8 mouse cellular contexts compared by ENCODE assay signal in the genomic region with DNA sequence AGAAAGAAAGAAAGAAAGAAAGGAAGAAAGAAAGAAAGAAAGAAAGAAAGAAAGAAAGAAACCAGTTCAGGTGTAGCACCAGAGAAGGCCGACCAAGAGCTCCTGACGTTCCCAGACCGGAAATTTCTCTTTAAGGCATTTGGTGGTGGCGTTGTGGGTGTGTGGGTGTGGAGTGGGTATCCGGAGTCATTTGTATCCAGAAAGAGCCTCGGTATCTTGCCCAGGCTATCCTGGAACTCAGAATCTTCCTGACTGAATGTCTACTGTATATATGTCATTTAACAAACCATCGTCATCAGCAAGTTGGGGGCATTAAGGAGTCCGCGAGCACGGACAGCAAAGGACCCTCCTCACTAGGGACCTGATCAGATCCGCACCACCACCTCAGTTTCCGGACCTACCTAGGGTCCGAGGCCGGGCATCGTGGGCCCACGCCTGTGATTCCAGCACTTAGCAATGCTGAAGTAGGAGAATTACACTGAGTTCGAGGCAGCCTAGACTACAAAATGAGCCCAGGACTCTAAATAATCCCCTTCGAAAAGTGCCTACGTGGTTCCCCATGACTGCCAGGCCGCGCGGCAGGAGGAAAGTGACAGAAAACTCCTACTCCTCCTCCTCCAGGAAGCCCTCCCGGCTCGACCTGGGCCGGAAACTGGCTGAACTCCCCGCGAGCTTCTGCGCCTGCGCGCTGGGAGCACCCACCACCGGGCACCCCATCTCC. TPM values are rescaled to one million over a fixed set of nuclear protein-coding genes. Genes with fewer than 3 reads are reported as not detected.
DNase-seq lines count a peak whose midpoint lies in the region; ATAC-seq lines count a peak whose summit lies in the region.

No protein-coding gene starts in this region.

- H3K4me3 ChIP-seq in neural tube, embryonic 11.5 days (ENCODE audit: low read depth, low read length) = peak overlapping the region; percentile 85
- peak overlapping the region; percentile 84 for H3K4me3 ChIP-seq in limb, embryonic 13.5 days
- peak overlapping the region; percentile 95 for H3K4me3 ChIP-seq in stomach, embryonic 15.5 days (replicated peaks)

- H3K36me3 ChIP-seq in neural tube, embryonic 11.5 days (ENCODE audit: control insufficient read depth, insufficient read depth, low read length) = peaks cover 3% of the 10 kb centered on the region; the same call in 1 of the 2 replicates
- H3K36me3 ChIP-seq in limb, embryonic 13.5 days = peaks cover 10% of the 10 kb centered on the region
- H3K36me3 ChIP-seq in stomach, embryonic 15.5 days = peaks cover 3% of the 10 kb centered on the region; the same call in 1 of the 2 replicates

- no peak for ATAC-seq in CD4-positive, CD25-positive, alpha-beta regulatory T cell, adult 4 months
- ATAC-seq in neural tube, embryonic 11.5 days (ENCODE audit: insufficient read depth, low FRiP score, low TSS enrichment) = no peak
- ATAC-seq in limb, embryonic 13.5 days (ENCODE audit: low FRiP score, low read depth) = no peak
- no peak; the same call in 1 of the 2 replicates for ATAC-seq in stomach, embryonic 15.5 days (ENCODE audit: insufficient read depth, low FRiP score, low read depth)

- peak overlapping the region; percentile 89 for H3K4me2 ChIP-seq in neural tube, embryonic 11.5 days (ENCODE audit: low read depth)
- H3K4me2 ChIP-seq in limb, embryonic 13.5 days (replicated peaks) = peak overlapping the region; percentile 94
- peak overlapping the region; percentile 89 for H3K4me2 ChIP-seq in stomach, embryonic 15.5 days

- WGBS in neural tube, embryonic 11.5 days = 7% methylated on average over 31 of the region's 31 CpGs
- 5% methylated on average over 31 of the region's 31 CpGs for WGBS in limb, embryonic 13.5 days
- WGBS in stomach, embryonic 15.5 days = 4% methylated on average over 31 of the region's 31 CpGs

- H3K4me1 ChIP-seq in neural tube, embryonic 11.5 days (ENCODE audit: control insufficient read depth, insufficient read depth, low read length) = peaks cover 16% of the 10 kb centered on the region; the same call in 1 of the 2 replicates
- H3K4me1 ChIP-seq in limb, embryonic 13.5 days = peaks cover 27% of the 10 kb centered on the region
- peaks cover 24% of the 10 kb centered on the region for H3K4me1 ChIP-seq in stomach, embryonic 15.5 days

- peak overlapping the region; percentile 62 for H3K27ac ChIP-seq in neural tube, embryonic 11.5 days (ENCODE audit: low read depth, low read length)
- peak overlapping the region; percentile 87; the same call in 1 of the 2 replicates for H3K27ac ChIP-seq in limb, embryonic 13.5 days
- peak overlapping the region; percentile 78 for H3K27ac ChIP-seq in stomach, embryonic 15.5 days

- H3K9me3 ChIP-seq in neural tube, embryonic 11.5 days (ENCODE audit: control insufficient read depth, low read length) = no peaks in the 10 kb centered on the region
- no peaks in the 10 kb centered on the region for H3K9me3 ChIP-seq in limb, embryonic 13.5 days
- H3K9me3 ChIP-seq in stomach, embryonic 15.5 days = no peaks in the 10 kb centered on the region

- no peaks in the 10 kb centered on the region for H3K27me3 ChIP-seq in neural tube, embryonic 11.5 days (ENCODE audit: control insufficient read depth, insufficient read depth, low read length)
- H3K27me3 ChIP-seq in limb, embryonic 13.5 days = no peaks in the 10 kb centered on the region; the same call in 1 of the 2 replicates
- H3K27me3 ChIP-seq in stomach, embryonic 15.5 days (replicated peaks) = no peaks in the 10 kb centered on the region

- peak; percentile 45 for DNase-seq in CD4-positive, CD25-positive, alpha-beta regulatory T cell, adult 2 months (ENCODE audit: low read depth, low spot score)
- DNase-seq in neural tube, embryonic 11.5 days (ENCODE audit: low spot score) = no peak
- no peak for DNase-seq in neural tube, embryonic 10.5 days (ENCODE audit: extremely low spot score, low spot score)
- DNase-seq in urinary bladder, adult 2 months (ENCODE audit: low spot score) = no peak
- no peak for DNase-seq in ovary, postnatal 36 days (ENCODE audit: low spot score)

- H3K9ac ChIP-seq in neural tube, embryonic 11.5 days (ENCODE audit: low read length) = peak overlapping the region; percentile 84
- H3K9ac ChIP-seq in limb, embryonic 13.5 days = peak overlapping the region; percentile 84
- peak overlapping the region; percentile 74 for H3K9ac ChIP-seq in stomach, embryonic 15.5 days

RNA-seq across cellular contexts. Expression of gene Ccdc124, which starts 0.9 kb away (rescaled TPM):
- polyA plus RNA-seq in CD4-positive, CD25-positive, alpha-beta regulatory T cell, adult 4 months (2017; shearing (Covaris generic)) = 10 to 100 TPM; 61.0 to 62.7 TPM
- 152 and 155 TPM in 2 replicates for polyA plus RNA-seq in neural tube, embryonic 11.5 days (2014; fragmentation: Nextera tagmentation; extraction: Ambion mirVana)
- 113 and 117 TPM in 2 replicates for polyA plus RNA-seq in limb, embryonic 13.5 days (2015; fragmentation: Nextera tagmentation; extraction: Ambion mirVana)
- 90.9 and 91.3 TPM in 2 replicates for polyA plus RNA-seq in stomach, embryonic 15.5 days (2015; fragmentation: Nextera tagmentation; extraction: Ambion mirVana)
- 70.9 and 74.6 TPM in 2 replicates for polyA plus RNA-seq in urinary bladder, adult 2 months (2012; rRNA removed)

RNA-seq across cellular contexts. Expression of gene Kcnn1, which starts 9.7 kb away (rescaled TPM):
- polyA plus RNA-seq in CD4-positive, CD25-positive, alpha-beta regulatory T cell, adult 4 months (2017; shearing (Covaris generic)) = not detected
- polyA plus RNA-seq in neural tube, embryonic 11.5 days (2014; fragmentation: Nextera tagmentation; extraction: Ambion mirVana) = 14.0 and 14.1 TPM in 2 replicates
- polyA plus RNA-seq in limb, embryonic 13.5 days (2015; fragmentation: Nextera tagmentation; extraction: Ambion mirVana) = 2.9 and 4.3 TPM in 2 replicates
- 1.5 and 2.1 TPM in 2 replicates for polyA plus RNA-seq in stomach, embryonic 15.5 days (2015; fragmentation: Nextera tagmentation; extraction: Ambion mirVana)
- polyA plus RNA-seq in urinary bladder, adult 2 months (2012; rRNA removed) = 5.5 and 5.6 TPM in 2 replicates

RNA-seq across cellular contexts. Expression of gene Slc5a5, which starts 19.8 kb away (rescaled TPM):
- not detected for polyA plus RNA-seq in CD4-positive, CD25-positive, alpha-beta regulatory T cell, adult 4 months (2017; shearing (Covaris generic))
- 0.87 and 1.1 TPM in 2 replicates for polyA plus RNA-seq in neural tube, embryonic 11.5 days (2014; fragmentation: Nextera tagmentation; extraction: Ambion mirVana)
- polyA plus RNA-seq in limb, embryonic 13.5 days (2015; fragmentation: Nextera tagmentation; extraction: Ambion mirVana) = 0.39 and 0.45 TPM in 2 replicates
- polyA plus RNA-seq in stomach, embryonic 15.5 days (2015; fragmentation: Nextera tagmentation; extraction: Ambion mirVana) = 4.1 and 6.0 TPM in 2 replicates
- polyA plus RNA-seq in urinary bladder, adult 2 months (2012; rRNA removed) = 1.7 and 2.3 TPM in 2 replicates

RNA-seq across cellular contexts. Expression of gene Rpl18a, which starts 24.4 kb away (rescaled TPM):
- polyA plus RNA-seq in CD4-positive, CD25-positive, alpha-beta regulatory T cell, adult 4 months (2017; shearing (Covaris generic)) = over 10,000 TPM in 1 of 2 experiments, 1,000 to 10,000 TPM in 1; 9,999 to 11,110 TPM
- polyA plus RNA-seq in neural tube, embryonic 11.5 days (2014; fragmentation: Nextera tagmentation; extraction: Ambion mirVana) = 3,152 and 3,217 TPM in 2 replicates
- polyA plus RNA-seq in limb, embryonic 13.5 days (2015; fragmentation: Nextera tagmentation; extraction: Ambion mirVana) = 4,263 and 4,460 TPM in 2 replicates
- 3,920 and 3,932 TPM in 2 replicates for polyA plus RNA-seq in stomach, embryonic 15.5 days (2015; fragmentation: Nextera tagmentation; extraction: Ambion mirVana)
- 3,950 and 3,976 TPM in 2 replicates for polyA plus RNA-seq in urinary bladder, adult 2 months (2012; rRNA removed)

RNA-seq across cellular contexts. Expression of gene Map1s, which starts 32.9 kb away (rescaled TPM):
- polyA plus RNA-seq in CD4-positive, CD25-positive, alpha-beta regulatory T cell, adult 4 months (2017; shearing (Covaris generic)) = 10 to 100 TPM; 13.8 to 17.2 TPM
- polyA plus RNA-seq in neural tube, embryonic 11.5 days (2014; fragmentation: Nextera tagmentation; extraction: Ambion mirVana) = 45.4 and 47.1 TPM in 2 replicates
- 52.8 and 57.8 TPM in 2 replicates for polyA plus RNA-seq in limb, embryonic 13.5 days (2015; fragmentation: Nextera tagmentation; extraction: Ambion mirVana)
- polyA plus RNA-seq in stomach, embryonic 15.5 days (2015; fragmentation: Nextera tagmentation; extraction: Ambion mirVana) = 39.5 and 44.7 TPM in 2 replicates
- polyA plus RNA-seq in urinary bladder, adult 2 months (2012; rRNA removed) = 30.8 and 34.4 TPM in 2 replicates
